Mouse (Mus musculus) granulocyte monocyte progenitor cell, adult 5-6 weeks (primary cell): Measurements from ENCODE around the gene Sfrp2. TPM values are rescaled to one million over a fixed set of nuclear protein-coding genes. Genes with fewer than 3 reads are reported as not detected.
A peak's percentile ranks its signal among the peaks of the same experiment; 100 is the strongest.

ENCODE experiments used
- ATAC-seq: replicated peaks from 2 replicates; pipeline ENCODE4 v1.8.0; 2016; ENCODE audit warnings: mild to moderate bottlenecking, moderate TSS enrichment, inconsistent platforms; ENCODE audit not compliant: poor library complexity, severe bottlenecking
- total RNA-seq, 2 experiments: library from RNA; stranded (forward) in 1 of 2; stranded (reverse) in 1 of 2; fragments of 200-712, 200-1000 nt in 1 of 2; fragments of >200 nt in 1 of 2; fragmentation: Nextera tagmentation in 1 of 2; gene quantifications; 2 replicates each; pipeline ENCODE4 v1.2.3; 2014 to 2017

The Sfrp2 gene
- not detected in 2 replicates for total RNA-seq (2014; fragmentation: Nextera tagmentation)
- not detected in 2 replicates for total RNA-seq (2017)

GRCm38 (mm10) chr3:83765871-83766725 is at the start of gene Sfrp2:
Gene Sfrp2, plus strand, starts transcription at chr3:83766321.
- peak; percentile 27 for ATAC-seq

- ATAC-seq = no peak
Observed at GRCm38 (mm10) chr3:83717643-83718231, 48.4 kb upstream of the Sfrp2 start.

- peak; percentile 37 for ATAC-seq
Observed at GRCm38 (mm10) chr3:83718662-83719061, 47.5 kb upstream of the Sfrp2 start.

- ATAC-seq = no peak
Observed at GRCm38 (mm10) chr3:83728223-83728622, 37.9 kb upstream of the Sfrp2 start.

GRCm38 (mm10) chr3:83728675-83729390 is 37.3 kb upstream of the Sfrp2 start:
- no peak for ATAC-seq

- ATAC-seq = no peak
Observed at GRCm38 (mm10) chr3:83733985-83734384, 32.1 kb upstream of the Sfrp2 start.

GRCm38 (mm10) chr3:83736980-83737379 is 29.1 kb upstream of the Sfrp2 start:
- no peak for ATAC-seq

GRCm38 (mm10) chr3:83740246-83740645 is 25.9 kb upstream of the Sfrp2 start:
- ATAC-seq = no peak

- ATAC-seq = no peak
Observed at GRCm38 (mm10) chr3:83747276-83747675, 18.8 kb upstream of the Sfrp2 start.

- no peak for ATAC-seq
Observed at GRCm38 (mm10) chr3:83747895-83748294, 18.2 kb upstream of the Sfrp2 start.

- peak; percentile 50 for ATAC-seq
Observed at GRCm38 (mm10) chr3:83751625-83752024, 14.5 kb upstream of the Sfrp2 start.

GRCm38 (mm10) chr3:83752196-83752595 is 13.9 kb upstream of the Sfrp2 start:
- ATAC-seq = no peak

- no peak for ATAC-seq
Observed at GRCm38 (mm10) chr3:83755043-83755635, 11.0 kb upstream of the Sfrp2 start.

- ATAC-seq = no peak
Observed at GRCm38 (mm10) chr3:83755666-83756065, 10.5 kb upstream of the Sfrp2 start.

- ATAC-seq = no peak
Observed at GRCm38 (mm10) chr3:83762361-83762760, 3.8 kb upstream of the Sfrp2 start.

GRCm38 (mm10) chr3:83763551-83764548 is 2.3 kb upstream of the Sfrp2 start:
- ATAC-seq = peak; percentile 78

GRCm38 (mm10) chr3:83766726-83767070 is 577 bp downstream of the Sfrp2 start:
- peak; percentile 2; the same call in 1 of the 2 replicates for ATAC-seq

GRCm38 (mm10) chr3:83767121-83767520 is 1.0 kb downstream of the Sfrp2 start:
- no peak for ATAC-seq

GRCm38 (mm10) chr3:83768293-83769035 is 2.3 kb downstream of the Sfrp2 start:
- ATAC-seq = no peak
